Mouse (Mus musculus) inflammation-experienced regulatory T-cells, adult 6 months (primary cell): ENCODE data around the gene Exoc2. TPM values are rescaled to one million over a fixed set of nuclear protein-coding genes. Genes with fewer than 3 reads are reported as not detected.

Experiments
- ATAC-seq: one replicate; pipeline ENCODE4 v1.8.0; 2017
- polyA plus RNA-seq, 3 experiments: library from polyadenylated mRNA; unstranded; fragments of 100-300 nt; shearing (Covaris generic); gene quantifications; one replicate each; pipeline ENCODE4 v1.2.1; 2017

Exoc2 gene
- polyA plus RNA-seq, 3 experiments from 2014 or later = 67.2 to 77.9 (median 77.0) TPM

DNA sequence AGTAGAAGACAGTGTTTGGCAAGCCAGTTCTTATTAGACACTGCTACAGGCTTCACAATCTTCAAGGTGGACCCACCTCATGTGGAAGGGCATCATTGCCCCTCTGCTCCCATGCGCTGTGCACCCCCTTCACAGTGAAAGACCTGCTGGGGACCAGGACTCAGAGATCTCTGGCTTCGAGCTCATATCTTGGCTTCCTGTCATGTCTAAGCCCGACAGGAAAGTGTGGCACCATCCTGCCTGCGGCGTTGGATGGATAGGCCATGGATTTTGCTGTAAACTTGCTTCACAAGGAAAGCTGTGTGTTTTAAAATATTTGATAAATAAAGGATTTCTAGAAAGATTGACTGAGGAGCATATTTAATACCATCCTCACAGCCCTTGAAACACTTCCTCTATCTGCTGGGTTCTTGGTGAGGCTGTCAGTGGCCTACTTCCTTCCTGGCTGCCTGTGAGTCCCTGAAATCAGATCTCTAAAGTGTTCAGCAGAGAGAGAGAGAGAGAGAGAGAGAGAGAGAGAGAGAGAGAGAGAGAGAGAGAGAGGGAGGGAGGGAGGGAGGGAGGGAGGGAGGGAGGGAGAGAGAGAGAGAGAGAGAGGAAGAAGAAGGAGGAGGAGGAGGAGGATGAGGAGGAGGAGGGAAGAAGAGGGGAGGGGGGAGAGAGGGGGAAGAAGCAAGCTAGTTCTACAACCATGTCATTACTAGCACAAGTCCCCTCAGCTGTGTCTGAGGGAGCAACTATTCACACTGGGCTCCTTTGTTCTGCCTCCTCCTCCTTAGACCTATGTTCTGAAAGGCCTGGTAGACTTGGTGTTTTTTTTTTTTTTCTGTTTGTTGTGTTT, 207.0 kb downstream of the Exoc2 start:
- ATAC-seq = peak; percentile 78

DNA sequence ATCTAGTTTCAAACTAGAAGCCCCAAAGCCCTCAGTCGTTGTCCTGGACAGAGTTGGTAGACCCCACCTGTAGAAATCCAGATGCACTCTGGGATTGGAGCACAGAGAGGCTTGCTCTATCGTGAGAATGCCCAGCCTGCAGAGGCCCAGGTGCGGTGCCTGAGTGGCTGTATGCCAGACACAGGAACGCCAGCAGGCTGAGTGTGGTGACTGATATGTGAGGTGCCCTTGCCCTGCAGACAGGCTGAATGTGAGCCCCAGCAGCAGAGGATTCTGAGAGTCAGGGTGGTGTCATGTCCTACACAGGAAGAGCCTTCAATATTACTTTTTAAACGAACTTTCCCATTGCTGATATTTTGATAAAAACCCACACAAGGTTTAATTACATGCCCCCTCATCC, 208.0 kb downstream of the Exoc2 start:
- no peak for ATAC-seq

DNA sequence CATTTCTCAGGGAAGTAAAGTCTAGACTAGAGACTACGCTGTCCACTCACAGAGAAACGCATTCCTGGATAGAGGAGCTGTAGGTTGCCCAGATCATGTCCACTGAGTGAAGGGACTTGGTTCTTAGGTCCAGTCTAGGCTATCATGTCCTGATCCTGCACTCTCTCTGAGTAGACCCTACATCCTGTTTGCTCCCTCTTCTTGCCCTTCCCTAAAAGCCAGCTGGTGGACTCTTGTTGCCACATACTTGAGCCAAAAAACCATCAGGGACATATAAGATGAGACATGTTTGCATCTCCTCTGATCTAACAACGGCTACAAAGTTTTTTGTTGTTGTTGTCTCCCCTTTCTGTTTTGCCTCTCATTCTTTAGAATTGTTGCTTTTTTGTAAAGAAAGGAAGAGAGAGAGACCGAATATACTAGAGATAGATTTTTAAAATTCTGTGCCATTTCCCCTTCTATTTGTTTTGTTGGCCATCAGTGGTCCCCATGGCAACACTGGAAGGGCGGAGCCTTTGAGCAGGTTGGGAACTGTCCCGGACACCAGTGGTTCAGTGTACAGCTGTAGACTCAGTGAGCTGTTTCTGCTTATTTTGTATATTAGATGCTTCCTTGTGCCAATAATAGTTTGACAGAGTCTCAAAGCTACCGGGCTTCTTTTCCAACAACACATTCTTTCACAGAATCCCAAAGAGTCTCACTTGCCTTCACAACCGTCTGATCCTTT, 209.7 kb downstream of the Exoc2 start:
- ATAC-seq = no peak

Other genes starting within 250 kb of the Exoc2 start
- 10 to 100 TPM; 17.4 to 19.8 (median 17.8) TPM for gene Irf4, start 224.9 kb downstream of the Exoc2 start, polyA plus RNA-seq
- under 1 TPM in 2 of 3 experiments, not detected in 1; 0.86 to 0.91 TPM for gene Hus1b, start 26.3 kb downstream of the Exoc2 start, polyA plus RNA-seq
- gene Gm5447, start 111 bp upstream of the Exoc2 start, polyA plus RNA-seq = not detected